Mouse (Mus musculus) bone marrow macrophage, adult 2 months (primary cell): Measurements from ENCODE around the gene Tex14.

Source experiments
- CTCF ChIP-seq: IDR thresholded peaks from 2 replicates; pipeline ENCODE4 v1.5.1; 2012; ENCODE audit warnings: low read depth, mild to moderate bottlenecking, low read length, moderate library complexity
- POLR2A ChIP-seq: IDR thresholded peaks from 2 replicates; pipeline ENCODE4 v1.6.1; 2012; ENCODE audit warnings: mild to moderate bottlenecking, low read depth, low read length, borderline replicate concordance

GRCm38 (mm10) chr11:87384551-87384950 is 20.3 kb upstream of the Tex14 start:
- TF ChIP-seq CTCF (no peak), POLR2A (no peak)
